17 mouse cellular contexts compared by ENCODE assay signal in genomic region chr4:120262206-120262605, GRCm38 (mm10). TPM values are rescaled to one million over a fixed set of nuclear protein-coding genes. Genes with fewer than 3 reads are reported as not detected.
DNase-seq lines count a peak whose midpoint lies in the region; ATAC-seq and TF ChIP-seq lines count a peak whose summit lies in the region.
"Had no signal": no experiment of that assay in that cellular context is flagged by ENCODE, and none has a peak within 500 bp of the region (broad histone marks: within the 10 kb centered on the region; RNA-seq: fewer than 3 reads in every experiment).

No protein-coding gene starts in this region.

- no peak overlapping the region for H3K4me2 ChIP-seq in neural tube, embryonic 12.5 days (replicated peaks)
- H3K4me2 ChIP-seq in forebrain, embryonic 13.5 days, result peak overlapping the region; percentile 20
- H3K4me2 ChIP-seq in hindbrain, embryonic 16.5 days (ENCODE audit: low read length), result no peak overlapping the region
- no peak overlapping the region for H3K4me2 ChIP-seq in neural tube, embryonic 15.5 days
- no peak overlapping the region for H3K4me2 ChIP-seq in intestine, embryonic 16.5 days (ENCODE audit: low read depth, low read length)
- H3K4me2 ChIP-seq: kidney, embryonic 15.5 days; liver, embryonic 15.5 days had no signal

- no peak for ATAC-seq in neural tube, embryonic 12.5 days (ENCODE audit: low FRiP score, low read depth)
- ATAC-seq in forebrain, embryonic 13.5 days, result peak; percentile 12; the same call in 1 of the 2 replicates
- ATAC-seq in hindbrain, embryonic 16.5 days, result no peak
- ATAC-seq in neural tube, embryonic 15.5 days (ENCODE audit: low FRiP score), result no peak
- ATAC-seq in intestine, embryonic 16.5 days, result no peak
- ATAC-seq: activated CD4-positive, CD25-positive, alpha-beta regulatory T cell, adult 4 months; Patski had no signal

- peaks cover 47% of the 10 kb centered on the region for H3K27me3 ChIP-seq in neural tube, embryonic 12.5 days (replicated peaks)
- peaks cover 23% of the 10 kb centered on the region for H3K27me3 ChIP-seq in forebrain, embryonic 13.5 days
- peaks cover 10% of the 10 kb centered on the region for H3K27me3 ChIP-seq in hindbrain, embryonic 16.5 days (replicated peaks; ENCODE audit: control insufficient read depth, insufficient read depth, low read length)
- peaks cover 40% of the 10 kb centered on the region for H3K27me3 ChIP-seq in neural tube, embryonic 15.5 days (replicated peaks)
- peaks cover 35% of the 10 kb centered on the region for H3K27me3 ChIP-seq in intestine, embryonic 16.5 days (replicated peaks; ENCODE audit: control insufficient read depth, insufficient read depth, low read length)
- H3K27me3 ChIP-seq: Patski had no signal

- no peak overlapping the region for H3K9ac ChIP-seq in neural tube, embryonic 12.5 days
- H3K9ac ChIP-seq in forebrain, embryonic 13.5 days, result peak overlapping the region; percentile 50; the same call in 1 of the 2 replicates
- peak overlapping the region; percentile 21; the same call in 1 of the 2 replicates for H3K9ac ChIP-seq in hindbrain, embryonic 16.5 days (ENCODE audit: low read depth, low read length)
- H3K9ac ChIP-seq in neural tube, embryonic 15.5 days (replicated peaks), result no peak overlapping the region
- H3K9ac ChIP-seq in intestine, embryonic 16.5 days (ENCODE audit: low read depth, low read length), result no peak overlapping the region
- H3K9ac ChIP-seq: kidney, embryonic 15.5 days; liver, embryonic 15.5 days had no signal

- H3K4me3 ChIP-seq in neural tube, embryonic 12.5 days, result no peak overlapping the region
- H3K4me3 ChIP-seq in forebrain, embryonic 13.5 days, result no peak overlapping the region
- no peak overlapping the region for H3K4me3 ChIP-seq in hindbrain, embryonic 16.5 days (ENCODE audit: low read length)
- no peak overlapping the region for H3K4me3 ChIP-seq in neural tube, embryonic 15.5 days (replicated peaks)
- no peak overlapping the region for H3K4me3 ChIP-seq in intestine, embryonic 16.5 days (ENCODE audit: low read length)
- H3K4me3 ChIP-seq in left cerebral cortex, adult 2 months, result no peak overlapping the region
- H3K4me3 ChIP-seq: erythroblast, embryonic 14.5 days; kidney, embryonic 15.5 days; liver, embryonic 15.5 days; megakaryocyte, embryonic 14.5 days had no signal

- H3K36me3 ChIP-seq in neural tube, embryonic 12.5 days, result no peaks in the 10 kb centered on the region
- H3K36me3 ChIP-seq in forebrain, embryonic 13.5 days (ENCODE audit: poor library complexity, severe bottlenecking), result peaks cover 7% of the 10 kb centered on the region; the same call in 1 of the 2 replicates
- no peaks in the 10 kb centered on the region for H3K36me3 ChIP-seq in hindbrain, embryonic 16.5 days (ENCODE audit: control insufficient read depth, insufficient read depth, low read length)
- H3K36me3 ChIP-seq in neural tube, embryonic 15.5 days, result no peaks in the 10 kb centered on the region
- no peaks in the 10 kb centered on the region for H3K36me3 ChIP-seq in intestine, embryonic 16.5 days (ENCODE audit: control insufficient read depth, insufficient read depth, low read length)
- H3K36me3 ChIP-seq: kidney, embryonic 15.5 days; liver, embryonic 15.5 days had no signal

- DNase-seq in neural tube, embryonic 10.5 days (ENCODE audit: extremely low spot score, low spot score), result no peak
- no peak for DNase-seq in urinary bladder, postnatal 36 days (ENCODE audit: low spot score in 2 of 2)
- DNase-seq in left cerebral cortex, adult 2 months (ENCODE audit: extremely low spot score in 1 of 2, low spot score in 2 of 2), result no peak
- DNase-seq: gastrocnemius, postnatal 25 days; lung, postnatal 14 days had no signal

- 34% methylated on average over 10 of the region's 10 CpGs for WGBS in neural tube, embryonic 12.5 days
- 9% methylated on average over 10 of the region's 10 CpGs for WGBS in forebrain, embryonic 13.5 days
- 24% methylated on average over 10 of the region's 10 CpGs for WGBS in hindbrain, embryonic 16.5 days
- 26% methylated on average over 10 of the region's 10 CpGs for WGBS in neural tube, embryonic 15.5 days
- WGBS in intestine, embryonic 16.5 days, result 35% methylated on average over 10 of the region's 10 CpGs

- intact Hi-C loops in left cerebral cortex, adult 2 months (cut with DNase I), result no loop called here

- peak overlapping the region; percentile 42; the same call in 1 of the 2 replicates for H3K27ac ChIP-seq in neural tube, embryonic 12.5 days
- H3K27ac ChIP-seq in forebrain, embryonic 13.5 days, result peak overlapping the region; percentile 93
- H3K27ac ChIP-seq in hindbrain, embryonic 16.5 days (ENCODE audit: low read depth, low read length), result no peak overlapping the region
- H3K27ac ChIP-seq in neural tube, embryonic 15.5 days (replicated peaks), result peak overlapping the region; percentile 37; the same call in 1 of the 2 replicates
- no peak overlapping the region for H3K27ac ChIP-seq in intestine, embryonic 16.5 days (ENCODE audit: low read length)
- H3K27ac ChIP-seq in left cerebral cortex, adult 2 months, result no peak overlapping the region
- H3K27ac ChIP-seq: kidney, embryonic 15.5 days; liver, embryonic 15.5 days; stomach, postnatal 0 days had no signal

- peaks cover 53% of the 10 kb centered on the region for H3K4me1 ChIP-seq in neural tube, embryonic 12.5 days
- H3K4me1 ChIP-seq in forebrain, embryonic 13.5 days, result peaks cover 89% of the 10 kb centered on the region
- peaks cover 38% of the 10 kb centered on the region for H3K4me1 ChIP-seq in hindbrain, embryonic 16.5 days (ENCODE audit: control insufficient read depth, insufficient read depth, low read depth, low read length)
- H3K4me1 ChIP-seq in neural tube, embryonic 15.5 days, result peaks cover 46% of the 10 kb centered on the region
- 0 out of 2 replicates have a peak, but pooled peaks cover 2% of the 10 kb centered on the region for H3K4me1 ChIP-seq in intestine, embryonic 16.5 days (ENCODE audit: control insufficient read depth, insufficient read depth, low read length)
- H3K4me1 ChIP-seq: liver, embryonic 15.5 days; megakaryocyte, embryonic 14.5 days had no signal

- no peaks in the 10 kb centered on the region for H3K9me3 ChIP-seq in neural tube, embryonic 12.5 days
- H3K9me3 ChIP-seq in forebrain, embryonic 13.5 days (replicated peaks), result no peaks in the 10 kb centered on the region
- no peaks in the 10 kb centered on the region for H3K9me3 ChIP-seq in hindbrain, embryonic 16.5 days (ENCODE audit: control insufficient read depth, low read length)
- H3K9me3 ChIP-seq in neural tube, embryonic 15.5 days (replicated peaks), result no peaks in the 10 kb centered on the region
- H3K9me3 ChIP-seq in intestine, embryonic 16.5 days (ENCODE audit: control insufficient read depth, low read length), result no peaks in the 10 kb centered on the region
- H3K9me3 ChIP-seq: kidney, embryonic 15.5 days; liver, embryonic 15.5 days; megakaryocyte, embryonic 14.5 days had no signal

- TF ChIP-seq CTCF in left cerebral cortex, adult 2 months (IDR thresholded peaks at IDR 0.05), result no peak

RNA-seq across cellular contexts. Expression of gene Foxo6, which starts 24.9 kb away (rescaled TPM):
- 0.86 and 1.2 TPM in 2 replicates for polyA plus RNA-seq in neural tube, embryonic 12.5 days (2016; fragmentation: Nextera tagmentation; extraction: Ambion mirVana)
- 3.1 and 3.8 TPM in 2 replicates for polyA plus RNA-seq in forebrain, embryonic 13.5 days (2015; fragmentation: Nextera tagmentation; extraction: Ambion mirVana)
- polyA plus RNA-seq in hindbrain, embryonic 16.5 days (2015; fragmentation: Nextera tagmentation; extraction: Ambion mirVana), result 0.85 and 1.1 TPM in 2 replicates
- polyA plus RNA-seq in neural tube, embryonic 15.5 days (2015; fragmentation: Nextera tagmentation; extraction: Ambion mirVana), result 0.63 and 1.0 TPM in 2 replicates
- 0.11 and 0.12 TPM in 2 replicates for polyA plus RNA-seq in intestine, embryonic 16.5 days (2015; fragmentation: Nextera tagmentation; extraction: Ambion mirVana)
- total RNA-seq in left cerebral cortex, adult 2 months (2021), result 10 to 100 TPM; 11.3 to 17.1 TPM
- polyA plus RNA-seq: activated CD4-positive, CD25-positive, alpha-beta regulatory T cell, adult 4 months; erythroblast, embryonic 14.5 days; liver, embryonic 15.5 days had no signal

Comparison
In these comparisons a context has a peak if more than half of its experiments do, and no peak if none do; other contexts are left out.
1. H3K27ac ChIP-seq: peak in neural tube, embryonic 12.5 days (single experiment), forebrain, embryonic 13.5 days (single experiment) and neural tube, embryonic 15.5 days (single experiment); none in hindbrain, embryonic 16.5 days (single experiment), intestine, embryonic 16.5 days (single experiment) and left cerebral cortex, adult 2 months (single experiment).
2. H3K9ac ChIP-seq: peak in forebrain, embryonic 13.5 days (single experiment) and hindbrain, embryonic 16.5 days (single experiment); none in neural tube, embryonic 12.5 days (single experiment), neural tube, embryonic 15.5 days (single experiment) and intestine, embryonic 16.5 days (single experiment).